Mouse (Mus musculus) right cerebral cortex, postnatal 4 days (tissue): ENCODE measurements at regions not wholly inside any gene's neighbourhood (a gene's known extent, or its start where the extent isn't known, plus 50 kb on each side); places are given as distances from the start of the nearest gene placed in this dataset.
A peak's percentile ranks its signal among the peaks of the same experiment; 100 is the strongest.

ENCODE experiments used
- DNase-seq: peaks from one replicate; pipeline ENCODE4 v3.0.0-alpha.2; 2022

- no peak for DNase-seq
Observed at GRCm38 (mm10) chr9:50257162-50257561, 87.6 kb downstream of the Rpl10-ps3 start.

DNA sequence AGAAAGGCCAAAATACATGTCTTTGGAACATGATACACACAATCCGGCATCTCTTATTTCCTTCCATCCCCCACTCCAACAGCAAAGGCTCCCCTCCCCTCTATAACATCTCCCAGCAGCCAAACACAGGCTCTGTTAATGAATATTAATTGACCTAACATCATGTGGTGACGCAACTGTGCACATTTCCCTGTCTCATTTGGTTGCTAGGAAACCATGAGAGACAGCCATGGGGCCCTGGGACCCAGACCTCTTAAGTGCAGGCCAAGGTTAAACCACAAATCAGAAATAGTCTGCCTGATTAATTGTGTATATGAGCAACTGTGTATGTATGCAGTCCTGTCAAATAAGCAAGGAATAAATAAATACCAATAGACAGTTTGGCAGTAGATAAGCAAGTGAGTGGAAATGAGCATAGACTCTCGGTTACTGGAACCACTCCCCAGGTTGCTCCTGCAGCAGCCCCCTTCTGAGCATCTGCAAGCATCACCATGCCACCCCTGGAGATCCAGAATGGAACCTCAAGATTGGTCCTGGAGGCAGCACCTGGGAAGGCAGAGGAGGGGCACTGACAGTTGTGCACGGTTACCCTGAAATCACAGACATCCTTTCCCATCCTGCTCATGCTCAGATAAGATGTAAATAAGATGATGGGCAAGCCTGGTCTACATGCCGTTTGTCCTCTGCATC is 99.6 kb downstream of the Rpl10-ps3 start:
- DNase-seq = no peak

GRCm38 (mm10) chr9:50240923-50241322 is 103.8 kb downstream of the Rpl10-ps3 start:
- no peak for DNase-seq

DNA sequence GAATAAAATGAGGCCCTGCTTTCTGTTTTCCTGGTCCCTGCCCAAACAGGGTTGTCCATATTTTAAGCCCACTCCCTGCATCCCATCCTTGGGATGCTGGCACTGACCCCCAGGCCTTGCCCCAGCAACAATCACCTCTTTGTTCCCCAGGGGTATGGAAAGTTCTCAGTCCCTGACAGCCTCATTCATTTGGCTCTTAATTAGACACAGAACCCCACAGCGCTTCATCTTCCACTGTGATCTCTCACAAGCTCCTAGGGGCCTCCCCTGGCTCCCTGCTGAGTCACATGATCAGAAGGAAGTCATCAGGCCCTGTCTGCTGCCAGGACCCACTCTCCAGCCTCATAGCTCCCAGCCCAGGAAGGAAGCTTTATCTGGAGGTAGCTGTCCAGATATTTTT is 108.9 kb downstream of the Rpl10-ps3 start:
- no peak for DNase-seq

DNA sequence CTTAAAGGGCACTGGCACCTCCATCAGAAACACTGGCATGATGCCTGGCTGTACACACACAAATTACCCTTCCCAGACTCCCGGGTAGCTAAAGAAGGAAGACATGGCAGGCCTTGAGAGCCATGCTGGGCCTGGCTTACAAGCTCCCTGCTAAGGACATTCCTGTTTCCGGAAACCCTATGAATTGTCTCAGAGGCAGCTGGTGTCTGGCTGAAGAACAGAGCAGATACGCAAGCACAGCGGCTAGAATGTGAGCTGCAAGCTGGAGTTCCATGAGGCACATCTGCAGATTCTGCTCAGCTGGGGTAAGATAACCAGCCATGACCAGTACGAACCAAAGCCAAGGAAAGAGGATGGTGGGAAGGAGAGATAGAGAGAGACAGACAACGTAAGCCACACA is 110.1 kb downstream of the Rpl10-ps3 start:
- DNase-seq = no peak

DNA sequence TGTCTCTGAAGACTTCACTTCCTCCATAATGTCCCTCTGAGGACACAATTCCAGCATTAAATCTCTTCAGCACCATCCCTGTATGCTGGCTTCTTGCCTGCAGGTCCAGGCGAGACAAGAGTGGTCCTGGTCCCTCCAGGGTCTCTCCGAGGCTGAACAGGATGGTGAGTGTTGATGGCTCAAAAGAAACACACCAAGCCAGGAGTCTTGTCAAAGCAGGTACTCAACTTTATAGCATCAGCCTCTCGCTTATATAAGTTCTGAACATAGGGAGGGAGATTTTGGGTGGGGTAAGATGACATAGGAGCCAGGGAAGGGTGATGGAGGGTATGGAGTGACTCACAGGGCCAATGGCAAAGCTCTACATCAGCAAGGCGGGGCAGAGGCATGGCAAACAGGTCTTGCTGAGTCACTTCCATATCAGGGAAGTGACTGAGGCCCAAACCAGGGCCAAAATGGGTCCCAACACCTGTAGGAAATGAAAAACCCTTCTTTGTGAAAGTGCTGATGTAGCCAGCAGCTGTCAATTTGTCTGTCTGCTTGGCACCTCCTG is 111.7 kb downstream of the Rpl10-ps3 start:
- no peak for DNase-seq

DNA sequence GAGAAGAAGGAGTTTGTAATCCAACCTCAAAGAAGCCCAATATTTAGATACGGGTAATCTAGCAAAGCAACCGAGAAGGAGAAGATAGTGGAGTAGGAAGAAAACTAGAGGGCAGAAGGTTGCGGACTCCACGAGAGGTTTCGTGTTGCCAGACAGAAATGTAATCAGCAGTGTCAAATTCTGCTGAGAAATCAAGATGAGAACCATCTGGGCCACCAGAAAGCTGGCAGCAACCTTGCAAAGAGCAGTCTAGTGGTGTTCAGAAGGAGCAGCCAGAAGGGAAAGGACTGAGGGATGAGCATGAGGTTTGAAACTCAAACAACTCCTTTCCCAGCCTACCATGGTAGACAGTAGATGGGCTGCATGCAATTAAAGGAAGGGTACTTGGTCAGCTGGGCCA is 134.3 kb downstream of the Rpl10-ps3 start:
- no peak for DNase-seq

DNA sequence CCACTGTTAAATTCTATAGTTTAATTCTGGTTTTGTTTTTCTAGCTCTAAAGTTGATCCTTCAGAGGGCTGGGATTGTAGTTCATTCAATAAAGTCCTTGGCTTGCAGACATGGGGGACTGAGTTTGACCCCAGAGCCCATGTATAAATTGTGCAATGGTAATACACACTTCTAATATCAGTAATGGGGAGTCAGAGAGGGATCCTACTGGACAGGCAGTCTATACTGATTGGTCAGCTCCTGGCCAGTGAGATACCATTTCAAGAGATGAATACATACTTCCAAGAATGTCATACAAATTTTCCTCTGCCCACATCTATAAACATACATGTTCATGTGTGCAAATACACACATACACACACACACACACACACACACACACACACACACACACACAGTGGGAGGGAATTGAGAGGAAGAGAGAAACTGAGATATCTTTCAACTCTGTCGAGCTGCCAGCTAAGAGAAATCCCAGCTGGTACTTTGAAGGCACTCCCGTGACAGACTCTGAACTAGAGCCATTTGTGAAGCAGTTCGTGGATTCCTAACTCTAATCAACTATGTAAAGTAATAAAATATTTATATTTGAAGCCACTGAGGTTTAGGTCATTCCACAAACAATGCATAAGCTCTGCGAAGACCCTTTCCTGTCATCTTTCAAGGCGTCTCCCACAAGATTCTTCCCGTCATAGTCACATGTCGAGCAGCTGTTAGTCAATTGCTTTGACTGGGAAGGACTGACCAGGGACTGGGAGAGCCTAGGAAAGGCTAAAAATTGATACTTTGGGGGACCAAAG is 145.1 kb downstream of the Rpl10-ps3 start:
- no peak for DNase-seq

- DNase-seq = no peak
Observed at GRCm38 (mm10) chr9:50192400-50193110, 152.2 kb downstream of the Rpl10-ps3 start.

DNA sequence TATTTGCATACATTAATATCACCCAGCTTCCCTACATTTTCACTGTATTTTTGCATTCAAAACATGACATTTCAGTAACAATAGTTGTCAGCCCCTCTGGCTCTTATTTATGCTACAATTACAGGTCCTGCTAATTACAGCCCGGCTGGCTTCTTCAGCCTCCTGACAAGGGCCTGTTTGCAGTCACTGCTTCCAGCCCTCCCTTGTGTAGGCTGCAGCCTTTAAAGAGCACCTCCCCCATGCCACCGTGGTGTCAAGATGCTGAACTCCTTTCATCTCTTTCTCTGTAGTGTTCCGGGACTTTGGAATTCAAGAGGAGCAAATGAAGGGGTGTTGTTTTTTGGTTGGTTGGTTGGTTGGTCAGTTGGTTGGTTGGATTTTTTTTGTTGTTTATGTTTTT is 153.6 kb downstream of the Rpl10-ps3 start:
- DNase-seq = no peak

- no peak for DNase-seq
Observed at GRCm38 (mm10) chr9:50188576-50189070, 156.1 kb downstream of the Rpl10-ps3 start.

- DNase-seq = no peak
Observed at GRCm38 (mm10) chr9:50181360-50181759, 163.4 kb downstream of the Rpl10-ps3 start.

DNA sequence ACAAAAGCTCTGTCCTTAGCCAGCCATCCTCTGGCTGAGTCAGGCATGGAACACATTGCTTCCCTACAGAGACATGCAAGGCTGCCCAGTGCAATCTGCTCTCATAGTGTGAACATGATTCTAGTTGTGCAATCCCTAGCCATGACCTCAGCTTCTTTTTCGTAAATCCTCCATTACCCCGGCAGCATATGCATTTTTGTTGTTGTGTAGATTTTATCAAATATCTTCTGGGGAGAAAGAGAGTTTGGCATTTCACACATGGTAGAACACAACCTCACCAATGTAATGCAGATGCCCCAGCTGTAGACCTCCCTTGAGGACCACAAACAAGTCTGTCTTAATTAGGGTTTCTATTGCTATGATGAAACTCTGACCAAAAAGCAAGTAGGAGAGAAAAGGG is 168.6 kb downstream of the Rpl10-ps3 start:
- DNase-seq = no peak

- DNase-seq = peak; percentile 68
Observed at GRCm38 (mm10) chr9:50171826-50172464, 172.8 kb downstream of the Rpl10-ps3 start.

- DNase-seq = no peak
Observed at GRCm38 (mm10) chr9:50171164-50171563, 173.6 kb downstream of the Rpl10-ps3 start.

DNA sequence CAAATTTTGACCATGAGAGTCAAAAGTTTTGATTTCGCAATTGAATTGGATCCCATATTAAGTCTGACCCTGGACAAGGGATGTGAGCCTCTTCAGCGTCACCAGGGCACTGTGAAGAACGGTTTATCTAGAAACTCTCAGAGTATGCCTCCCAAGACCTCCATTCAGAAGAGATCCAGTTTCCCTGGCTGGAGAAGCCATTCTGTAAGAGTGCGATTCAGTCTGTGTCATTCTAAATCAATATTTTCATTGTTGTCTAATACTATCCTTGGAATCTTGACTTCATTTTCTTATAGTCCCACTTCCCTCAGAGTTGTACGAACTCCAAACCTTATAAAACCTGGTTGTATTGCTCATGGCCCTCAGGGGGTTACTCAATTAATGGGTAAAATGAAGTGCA is 174.1 kb downstream of the Rpl10-ps3 start:
- no peak for DNase-seq

DNA sequence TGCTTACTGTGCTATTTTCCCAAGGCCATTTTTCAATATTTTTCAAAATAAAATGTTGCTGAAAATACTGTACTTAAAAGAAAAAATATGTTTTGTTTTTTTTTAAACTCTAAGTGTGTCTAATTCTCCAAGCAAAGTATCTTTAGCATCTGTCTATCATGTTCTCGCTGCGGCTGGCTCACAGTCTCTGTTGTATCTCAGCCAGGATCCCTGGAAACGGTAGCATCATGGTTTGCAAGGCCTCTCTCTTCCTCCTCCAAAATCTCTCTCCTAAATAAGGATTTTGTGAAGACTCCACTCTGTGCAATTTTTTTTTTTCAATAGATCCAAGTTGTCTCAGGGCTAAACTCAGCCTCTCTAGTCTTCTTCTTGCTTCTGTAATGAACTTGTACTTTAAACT is 190.2 kb downstream of the Rpl10-ps3 start:
- no peak for DNase-seq

- no peak for DNase-seq
Observed at GRCm38 (mm10) chr9:50150091-50150490, 194.7 kb downstream of the Rpl10-ps3 start.

- DNase-seq = peak; percentile 47
Observed at GRCm38 (mm10) chr9:50142756-50143155, 202.0 kb downstream of the Rpl10-ps3 start.

GRCm38 (mm10) chr9:50142091-50142490 is 202.7 kb downstream of the Rpl10-ps3 start:
- no peak for DNase-seq

- DNase-seq = no peak
Observed at GRCm38 (mm10) chr9:50141176-50141575, 203.6 kb downstream of the Rpl10-ps3 start.

DNA sequence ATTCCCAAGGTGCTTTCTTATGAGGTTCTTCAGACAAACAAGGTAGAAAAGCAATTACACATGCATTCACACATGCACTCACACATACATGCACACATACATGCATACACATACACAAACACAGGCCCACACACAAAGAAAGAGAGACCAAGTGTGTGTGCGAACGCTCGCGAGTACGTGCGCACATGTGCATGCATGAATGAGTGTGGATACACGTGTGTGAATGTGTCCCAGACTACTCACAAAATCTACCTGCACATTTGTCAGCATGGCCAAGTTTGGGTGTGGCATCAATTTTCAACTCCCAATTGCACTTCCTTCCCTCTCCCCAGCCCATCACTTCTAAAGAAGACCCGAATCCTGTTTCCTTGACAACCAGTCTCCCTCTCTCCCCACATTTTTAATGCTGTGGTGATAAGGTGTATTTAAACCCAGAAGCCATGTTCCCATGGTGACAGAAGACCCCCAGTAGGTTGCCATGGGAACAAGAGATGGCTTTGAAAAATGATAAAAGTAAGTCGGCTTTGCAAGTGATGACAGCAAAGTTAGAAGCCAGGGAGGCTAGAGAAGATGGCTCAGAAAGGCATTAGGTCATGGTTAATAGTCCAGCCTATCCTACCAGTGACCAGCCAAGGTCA is 206.3 kb downstream of the Rpl10-ps3 start:
- DNase-seq = no peak
